Mouse (Mus musculus) MEL (cell line): ENCODE measurements around the gene Ubqln5.

Experiments used
- CTCF ChIP-seq, 3 experiments: IDR thresholded peaks in 2 of 3; conservative IDR thresholded peaks in 1 of 3; 2 replicates each; pipeline ENCODE4 v1.5.1; 2011 to 2012; ENCODE audit warnings: low read length in 3 of 3, low read depth in 2 of 3, mild to moderate bottlenecking in 2 of 3, improper control_type of control experiment in 1 of 3, inconsistent platforms in 1 of 3, mixed read lengths in 1 of 3, moderate library complexity in 1 of 3; ENCODE audit not compliant: control insufficient read depth in 1 of 3, insufficient read depth in 1 of 3, poor library complexity in 1 of 3, severe bottlenecking in 1 of 3
- JUND ChIP-seq: IDR thresholded peaks from 2 replicates; pipeline ENCODE4 v1.6.1; 2011; ENCODE audit warnings: low read depth, mild to moderate bottlenecking, improper control_type of control experiment, low read length
- ZKSCAN1 ChIP-seq: IDR thresholded peaks from 2 replicates; pipeline ENCODE4 v1.6.1; 2012; ENCODE audit warnings: low read depth, mild to moderate bottlenecking, inconsistent platforms, low read length, improper control_type of control experiment, moderate library complexity

DNA sequence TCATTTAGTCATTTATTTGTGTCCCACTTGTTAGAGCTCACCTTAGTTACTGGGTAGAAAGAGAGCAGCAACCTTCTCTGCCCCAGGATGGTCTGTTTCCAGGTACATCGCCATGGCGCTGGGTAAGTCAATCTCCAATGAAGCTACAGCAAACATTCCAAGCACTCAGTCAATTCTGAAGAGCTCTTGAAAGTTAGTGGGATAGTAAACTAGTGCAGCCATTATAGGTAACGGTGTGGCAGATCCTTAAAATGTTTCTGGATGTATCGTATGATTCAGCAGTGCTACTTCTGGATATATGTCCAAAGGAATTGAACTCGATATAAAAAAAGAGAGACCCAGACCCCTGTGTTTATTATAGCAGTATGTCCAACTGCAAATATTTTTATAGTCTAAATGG is 7.7 kb upstream of the Ubqln5 start, which contains the start of gene Olfr643:
- no peak for TF ChIP-seq CTCF (IDR thresholded peaks at IDR 0.05 in 2 of 3, conservative IDR thresholded peaks at IDR 0.05 in 1 of 3; ENCODE audit: control insufficient read depth in 1 of 3, insufficient read depth in 1 of 3, low read depth in 2 of 3, low read length in 3 of 3, poor library complexity in 1 of 3, severe bottlenecking in 1 of 3)
- TF ChIP-seq ZKSCAN1, result no peak
- no peak for TF ChIP-seq JUND
